Mouse (Mus musculus): ENCODE measurements around the gene Tmem222.

The Tmem222 gene

DNA sequence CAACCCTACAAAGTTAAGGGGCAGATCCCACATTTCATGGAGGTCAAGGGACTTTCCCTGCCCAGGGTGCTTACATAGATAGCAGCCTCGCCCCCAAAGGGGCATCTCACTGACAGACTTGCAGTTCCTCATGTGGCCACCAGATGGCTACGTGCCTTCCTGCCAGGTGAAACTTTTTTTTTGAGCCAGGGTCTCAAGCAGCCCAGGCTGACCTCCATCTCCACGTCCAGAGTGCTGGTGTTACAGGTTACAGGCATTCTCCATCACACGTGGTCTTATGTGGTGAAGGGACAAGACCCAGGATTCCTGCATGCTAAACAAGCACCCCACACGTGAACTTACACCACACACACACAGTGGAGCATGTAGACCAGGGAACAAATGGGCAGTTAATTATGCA lies 60.0 kb downstream of the Tmem222 start:
- in situ Hi-C loops (cut with MboI): loop anchor here (5.0 kb wide), 1 partner anchor 85 kb away; no protein-coding TSS in a partner anchor
